Mouse (Mus musculus) pancreas, adult 10 weeks (tissue): Measurements from ENCODE around the gene Fbll1. TPM values are rescaled to one million over a fixed set of nuclear protein-coding genes. Genes with fewer than 3 reads are reported as not detected.

Experiments
- polyA plus RNA-seq: library from polyadenylated mRNA; stranded (reverse); fragments of 350-450 nt; fragmentation: Illumina TruSeq; extraction: RNeasy Lipid Tissue Mini Kit (QIAGEN cat#74804); gene quantifications from one replicate; pipeline ENCODE4 v1.2.3, GENCODE M21; 2015; ENCODE audit warnings: low read depth, low replicate concordance; ENCODE audit not compliant: insufficient read depth

The Fbll1 gene
- polyA plus RNA-seq = not detected

GRCm38 (mm10) chr11:35798874-35799273 is at the start of gene Fbll1:
Fbll1 (minus strand) TSS chr11:35798884.

GRCm38 (mm10) chr11:35834022-35834760 is 35.5 kb upstream of the Fbll1 start, which contains the start of gene Rars:
Rars (minus strand) TSS chr11:35834506.

GRCm38 (mm10) chr11:35769188-35769745 is 29.4 kb downstream of the Fbll1 start, which contains the start of gene Pank3:
Pank3 (plus strand) TSS chr11:35769484.

Other genes starting within 250 kb of the Fbll1 start
- 3.9 TPM for gene Pank3, start 29.4 kb downstream of the Fbll1 start, polyA plus RNA-seq
- gene Rars, start 35.6 kb upstream of the Fbll1 start, polyA plus RNA-seq = 10.5 TPM
- 12.4 TPM for gene Wwc1, start 181.6 kb upstream of the Fbll1 start, polyA plus RNA-seq